In genomic region chr5:99373570-99374151, GRCm38 (mm10) we compare ENCODE assay signal across 22 mouse cellular contexts.
DNase-seq lines count a peak whose midpoint lies in the region; ATAC-seq and TF ChIP-seq lines count a peak whose summit lies in the region.
"Had no signal": no experiment of that assay in that cellular context is flagged by ENCODE, and none has a peak within 500 bp of the region (broad histone marks: within the 10 kb centered on the region; RNA-seq: fewer than 3 reads in every experiment).

No protein-coding gene starts in this region.

- peak; percentile 42; the same call in 1 of the 2 replicates for ATAC-seq in heart, embryonic 13.5 days (ENCODE audit: extremely low read depth, insufficient number of reproducible peaks, low FRiP score, low TSS enrichment)
- ATAC-seq: activated CD4-positive, CD25-positive, alpha-beta regulatory T cell, adult 4 months; forebrain, embryonic 14.5 days; intestine, embryonic 16.5 days; Patski had no signal

- no peaks in the 10 kb centered on the region for H3K79me2 ChIP-seq in heart, adult 2 months (replicated peaks; ENCODE audit: control insufficient read depth, insufficient read depth, low read length)

- peak; percentile 42; the same call in 1 of the 2 replicates for TF ChIP-seq EP300 in heart, adult 2 months (IDR thresholded peaks at IDR 0.05; ENCODE audit: insufficient read depth, low read depth, low read length)

- intact Hi-C loops in heart, adult 2 months (cut with DNase I) = no loop called here
- intact Hi-C loops in heart, postnatal 36 days (cut with DNase I) = no loop called here
- intact Hi-C loops in heart, postnatal 10 days (cut with DNase I) = no loop called here

- no peak for TF ChIP-seq CTCF in heart, adult 2 months (IDR thresholded peaks at IDR 0.05)

- H3K27ac ChIP-seq in heart, adult 2 months = no peak overlapping the region
- H3K27ac ChIP-seq in heart, embryonic 13.5 days (replicated peaks) = peak overlapping the region; percentile 65; the same call in 1 of the 2 replicates
- H3K27ac ChIP-seq: embryonic facial prominence, embryonic 15.5 days; forebrain, embryonic 10.5 days; gastrocnemius, adult 2 months; hindbrain, embryonic 15.5 days had no signal

- no peak overlapping the region for H3K4me2 ChIP-seq in heart, embryonic 13.5 days
- H3K4me2 ChIP-seq: embryonic facial prominence, embryonic 15.5 days; hindbrain, embryonic 15.5 days had no signal

- no peak overlapping the region for H3K9ac ChIP-seq in heart, adult 2 months (ENCODE audit: low read depth, low read length)
- no peak overlapping the region for H3K9ac ChIP-seq in heart, embryonic 13.5 days
- H3K9ac ChIP-seq: embryonic facial prominence, embryonic 15.5 days; hindbrain, embryonic 15.5 days had no signal

- no peaks in the 10 kb centered on the region for H3K27me3 ChIP-seq in heart, adult 2 months (ENCODE audit: control insufficient read depth, insufficient read depth, low read length)
- no peaks in the 10 kb centered on the region for H3K27me3 ChIP-seq in heart, embryonic 13.5 days (replicated peaks)
- H3K27me3 ChIP-seq: CH12.LX; embryonic facial prominence, embryonic 15.5 days; hindbrain, embryonic 15.5 days had no signal

- H3K4me3 ChIP-seq in heart, adult 2 months = no peak overlapping the region
- no peak overlapping the region for H3K4me3 ChIP-seq in heart, embryonic 13.5 days
- H3K4me3 ChIP-seq: embryonic facial prominence, embryonic 15.5 days; erythroblast, embryonic 14.5 days; forebrain, embryonic 10.5 days; gastrocnemius, adult 2 months; hindbrain, embryonic 15.5 days had no signal

- 67% methylated on average over 8 of the region's 8 CpGs for WGBS in heart, adult 2 months
- 47% methylated on average over 8 of the region's 8 CpGs for WGBS in heart, embryonic 13.5 days

- no peaks in the 10 kb centered on the region for H3K36me3 ChIP-seq in heart, adult 2 months (ENCODE audit: control insufficient read depth, insufficient read depth, low read length)
- H3K36me3 ChIP-seq in heart, embryonic 13.5 days = no peaks in the 10 kb centered on the region
- H3K36me3 ChIP-seq: embryonic facial prominence, embryonic 15.5 days; forebrain, embryonic 10.5 days; hindbrain, embryonic 15.5 days had no signal

- DNase-seq in heart, adult 2 months = no peak
- DNase-seq in heart, postnatal 36 days = no peak
- DNase-seq in heart, postnatal 10 days = no peak
- DNase-seq in testis, postnatal 14 days (ENCODE audit: low spot score) = peak; percentile 53
- no peak for DNase-seq in testis, postnatal 10 days (ENCODE audit: low spot score)
- DNase-seq: adrenal gland, adult 2 months; adrenal gland, postnatal 25 days; cerebellum, adult 2 months; cerebellum, postnatal 10 days; gastrocnemius, adult 2 months; gastrocnemius, postnatal 36 days; kidney, adult 2 months had no signal

- H3K4me1 ChIP-seq in heart, adult 2 months (ENCODE audit: control insufficient read depth, insufficient read depth, low read length) = no peaks in the 10 kb centered on the region; the same call in 1 of the 2 replicates
- peaks cover 17% of the 10 kb centered on the region for H3K4me1 ChIP-seq in heart, embryonic 13.5 days
- H3K4me1 ChIP-seq: embryonic facial prominence, embryonic 15.5 days had no signal

- no peak for TF ChIP-seq POLR2A in heart, adult 2 months (IDR thresholded peaks at IDR 0.05; ENCODE audit: insufficient read depth, low read depth, low read length)

- H3K9me3 ChIP-seq in heart, embryonic 13.5 days = no peaks in the 10 kb centered on the region
- H3K9me3 ChIP-seq: embryonic facial prominence, embryonic 15.5 days; forebrain, embryonic 10.5 days; hindbrain, embryonic 15.5 days had no signal
